Mouse (Mus musculus): ENCODE results near the gene Slc1a2. TPM values are rescaled to one million over a fixed set of nuclear protein-coding genes. Genes with fewer than 3 reads are reported as not detected.

Slc1a2 gene
- polyA plus RNA-seq, 1 experiment from 2014 or later = 0.32 TPM

GRCm38 (mm10) chr2:102735811-102736210 is 77.4 kb downstream of the Slc1a2 start:
- Histone ChIP-seq H3K9ac (ENCODE audit: low read length) (no peak overlapping the region), H3K4me1 (ENCODE audit: control insufficient read depth in 2 of 2, insufficient read depth in 2 of 2, low read length in 2 of 2) (peaks cover 0 to 4% of the 10 kb centered on the region in 2 experiments; a peak in 1 of 4 replicates), H3K4me2 (ENCODE audit: low read length) (no peak overlapping the region), H3K4me3 (ENCODE audit: control insufficient read depth in 1 of 2, insufficient read depth in 1 of 2, low read depth in 1 of 2, low read length in 2 of 2) (no peak overlapping the region), H3K27me3 (ENCODE audit: control insufficient read depth, insufficient read depth, low read length) (no peaks in the 10 kb centered on the region), H3K36me3 (ENCODE audit: control insufficient read depth, insufficient read depth, low read length) (no peaks in the 10 kb centered on the region), H3K9me3 (ENCODE audit: control insufficient read depth, low read length) (no peaks in the 10 kb centered on the region), H3K27ac (replicated peaks in 1 of 2; ENCODE audit: control insufficient read depth in 1 of 2, insufficient read depth in 1 of 2, low read depth in 2 of 2, low read length in 2 of 2) (no peak overlapping the region)
- ATAC-seq (ENCODE audit: insufficient number of reproducible peaks, insufficient read depth, low FRiP score, low read depth) = no peak
- 90% methylated on average over 9 of the region's 9 CpGs for WGBS

- no peaks in the 10 kb centered on the region for H3K27me3 ChIP-seq (ENCODE audit: control insufficient read depth, insufficient read depth, low read length)
- no peak overlapping the region for H3K9ac ChIP-seq (ENCODE audit: low read length)
- H3K9me3 ChIP-seq (ENCODE audit: control insufficient read depth, low read length) = no peaks in the 10 kb centered on the region
- H3K27ac ChIP-seq (replicated peaks in 1 of 2; ENCODE audit: control insufficient read depth in 1 of 2, insufficient read depth in 1 of 2, low read depth in 2 of 2, low read length in 2 of 2) = no peak overlapping the region
- no peak overlapping the region for H3K4me3 ChIP-seq (ENCODE audit: control insufficient read depth in 1 of 2, insufficient read depth in 1 of 2, low read depth in 1 of 2, low read length in 2 of 2)
- peaks cover 0 to 4% of the 10 kb centered on the region in 2 experiments; a peak in 1 of 4 replicates for H3K4me1 ChIP-seq (ENCODE audit: control insufficient read depth in 2 of 2, insufficient read depth in 2 of 2, low read length in 2 of 2)
- whole genome bisulfite sequencing = 79% methylated on average over 5 of the region's 5 CpGs
- no peak overlapping the region for H3K4me2 ChIP-seq (ENCODE audit: low read length)
- H3K36me3 ChIP-seq (ENCODE audit: control insufficient read depth, insufficient read depth, low read length) = no peaks in the 10 kb centered on the region
- no peak for ATAC-seq (ENCODE audit: insufficient number of reproducible peaks, insufficient read depth, low FRiP score, low read depth)
Observed at GRCm38 (mm10) chr2:102736490-102736889, 78.0 kb downstream of the Slc1a2 start.

GRCm38 (mm10) chr2:102738852-102739251 is 80.4 kb downstream of the Slc1a2 start:
- no peak overlapping the region for H3K4me3 ChIP-seq (ENCODE audit: control insufficient read depth in 1 of 2, insufficient read depth in 1 of 2, low read depth in 1 of 2, low read length in 2 of 2)
- H3K27me3 ChIP-seq (ENCODE audit: control insufficient read depth, insufficient read depth, low read length) = no peaks in the 10 kb centered on the region
- H3K36me3 ChIP-seq (ENCODE audit: control insufficient read depth, insufficient read depth, low read length) = no peaks in the 10 kb centered on the region
- H3K4me2 ChIP-seq (ENCODE audit: low read length) = no peak overlapping the region
- no peak for ATAC-seq (ENCODE audit: insufficient number of reproducible peaks, insufficient read depth, low FRiP score, low read depth)
- WGBS = 87% methylated on average over 1 of the region's 1 CpGs
- no peaks in the 10 kb centered on the region for H3K9me3 ChIP-seq (ENCODE audit: control insufficient read depth, low read length)
- H3K9ac ChIP-seq (ENCODE audit: low read length) = no peak overlapping the region
- no peak overlapping the region for H3K27ac ChIP-seq (replicated peaks in 1 of 2; ENCODE audit: control insufficient read depth in 1 of 2, insufficient read depth in 1 of 2, low read depth in 2 of 2, low read length in 2 of 2)
- H3K4me1 ChIP-seq (ENCODE audit: control insufficient read depth in 2 of 2, insufficient read depth in 2 of 2, low read length in 2 of 2) = peaks cover 0 to 4% of the 10 kb centered on the region in 2 experiments; a peak in 1 of 4 replicates

- no peak overlapping the region for H3K27ac ChIP-seq (replicated peaks in 1 of 2; ENCODE audit: control insufficient read depth in 1 of 2, insufficient read depth in 1 of 2, low read depth in 2 of 2, low read length in 2 of 2)
- no peaks in the 10 kb centered on the region for H3K36me3 ChIP-seq (ENCODE audit: control insufficient read depth, insufficient read depth, low read length)
- H3K4me3 ChIP-seq (ENCODE audit: control insufficient read depth in 1 of 2, insufficient read depth in 1 of 2, low read depth in 1 of 2, low read length in 2 of 2) = no peak overlapping the region
- no peak overlapping the region for H3K9ac ChIP-seq (ENCODE audit: low read length)
- no peaks in the 10 kb centered on the region for H3K27me3 ChIP-seq (ENCODE audit: control insufficient read depth, insufficient read depth, low read length)
- WGBS = 66% methylated on average over 5 of the region's 5 CpGs
- H3K4me2 ChIP-seq (ENCODE audit: low read length) = no peak overlapping the region
- no peak for ATAC-seq (ENCODE audit: insufficient number of reproducible peaks, insufficient read depth, low FRiP score, low read depth)
- no peaks in the 10 kb centered on the region for H3K9me3 ChIP-seq (ENCODE audit: control insufficient read depth, low read length)
- peaks cover 12 to 18% of the 10 kb centered on the region in 2 experiments for H3K4me1 ChIP-seq (ENCODE audit: control insufficient read depth in 2 of 2, insufficient read depth in 2 of 2, low read length in 2 of 2)
Observed at GRCm38 (mm10) chr2:102742685-102743084, 84.2 kb downstream of the Slc1a2 start.

- no peaks in the 10 kb centered on the region for H3K27me3 ChIP-seq (ENCODE audit: control insufficient read depth, insufficient read depth, low read length)
- H3K4me3 ChIP-seq (ENCODE audit: control insufficient read depth in 1 of 2, insufficient read depth in 1 of 2, low read depth in 1 of 2, low read length in 2 of 2) = no peak overlapping the region
- no peak overlapping the region for H3K9ac ChIP-seq (ENCODE audit: low read length)
- no peaks in the 10 kb centered on the region for H3K9me3 ChIP-seq (ENCODE audit: control insufficient read depth, low read length)
- no peak overlapping the region for H3K27ac ChIP-seq (replicated peaks in 1 of 2; ENCODE audit: control insufficient read depth in 1 of 2, insufficient read depth in 1 of 2, low read depth in 2 of 2, low read length in 2 of 2)
- ATAC-seq (ENCODE audit: insufficient number of reproducible peaks, insufficient read depth, low FRiP score, low read depth) = no peak
- peaks cover 12 to 18% of the 10 kb centered on the region in 2 experiments for H3K4me1 ChIP-seq (ENCODE audit: control insufficient read depth in 2 of 2, insufficient read depth in 2 of 2, low read length in 2 of 2)
- no peak overlapping the region for H3K4me2 ChIP-seq (ENCODE audit: low read length)
- no peaks in the 10 kb centered on the region for H3K36me3 ChIP-seq (ENCODE audit: control insufficient read depth, insufficient read depth, low read length)
- 58% methylated on average over 10 of the region's 10 CpGs for WGBS
Observed at GRCm38 (mm10) chr2:102743918-102744696, 85.6 kb downstream of the Slc1a2 start.

GRCm38 (mm10) chr2:102745259-102745906 is 86.9 kb downstream of the Slc1a2 start:
- ATAC-seq (ENCODE audit: insufficient number of reproducible peaks, insufficient read depth, low FRiP score, low read depth) = peak; percentile 92
- no peaks in the 10 kb centered on the region for H3K27me3 ChIP-seq (ENCODE audit: control insufficient read depth, insufficient read depth, low read length)
- no peaks in the 10 kb centered on the region for H3K9me3 ChIP-seq (ENCODE audit: control insufficient read depth, low read length)
- H3K9ac ChIP-seq (ENCODE audit: low read length) = no peak overlapping the region
- peaks cover 14 to 18% of the 10 kb centered on the region in 2 experiments for H3K4me1 ChIP-seq (ENCODE audit: control insufficient read depth in 2 of 2, insufficient read depth in 2 of 2, low read length in 2 of 2)
- H3K4me2 ChIP-seq (ENCODE audit: low read length) = peak overlapping the region; percentile 48
- no peak overlapping the region for H3K4me3 ChIP-seq (ENCODE audit: control insufficient read depth in 1 of 2, insufficient read depth in 1 of 2, low read depth in 1 of 2, low read length in 2 of 2)
- no peaks in the 10 kb centered on the region for H3K36me3 ChIP-seq (ENCODE audit: control insufficient read depth, insufficient read depth, low read length)
- peak overlapping the region; percentile 6 to 76 for H3K27ac ChIP-seq (replicated peaks in 1 of 2; ENCODE audit: control insufficient read depth in 1 of 2, insufficient read depth in 1 of 2, low read depth in 2 of 2, low read length in 2 of 2)
- WGBS = 10% methylated on average over 7 of the region's 7 CpGs

GRCm38 (mm10) chr2:102747758-102748157 is 89.3 kb downstream of the Slc1a2 start:
- H3K36me3 ChIP-seq (ENCODE audit: control insufficient read depth, insufficient read depth, low read length) = no peaks in the 10 kb centered on the region
- no peak overlapping the region for H3K27ac ChIP-seq (replicated peaks in 1 of 2; ENCODE audit: control insufficient read depth in 1 of 2, insufficient read depth in 1 of 2, low read depth in 2 of 2, low read length in 2 of 2)
- no peak overlapping the region for H3K4me2 ChIP-seq (ENCODE audit: low read length)
- H3K4me3 ChIP-seq (ENCODE audit: control insufficient read depth in 1 of 2, insufficient read depth in 1 of 2, low read depth in 1 of 2, low read length in 2 of 2) = no peak overlapping the region
- no peak for ATAC-seq (ENCODE audit: insufficient number of reproducible peaks, insufficient read depth, low FRiP score, low read depth)
- H3K4me1 ChIP-seq (ENCODE audit: control insufficient read depth in 2 of 2, insufficient read depth in 2 of 2, low read length in 2 of 2) = peaks cover 14 to 18% of the 10 kb centered on the region in 2 experiments
- WGBS = 85% methylated on average over 3 of the region's 3 CpGs
- H3K9me3 ChIP-seq (ENCODE audit: control insufficient read depth, low read length) = no peaks in the 10 kb centered on the region
- H3K27me3 ChIP-seq (ENCODE audit: control insufficient read depth, insufficient read depth, low read length) = no peaks in the 10 kb centered on the region
- H3K9ac ChIP-seq (ENCODE audit: low read length) = no peak overlapping the region

All from heart, embryonic 14.5 days (tissue).